Mouse (Mus musculus): ENCODE measurements around the gene Il7r. TPM values are rescaled to one million over a fixed set of nuclear protein-coding genes. Genes with fewer than 3 reads are reported as not detected.

Il7r gene
- total and polyA plus RNA-seq, 2 experiments from 2014 or later: 0.05 TPM; not detected in 1

DNA sequence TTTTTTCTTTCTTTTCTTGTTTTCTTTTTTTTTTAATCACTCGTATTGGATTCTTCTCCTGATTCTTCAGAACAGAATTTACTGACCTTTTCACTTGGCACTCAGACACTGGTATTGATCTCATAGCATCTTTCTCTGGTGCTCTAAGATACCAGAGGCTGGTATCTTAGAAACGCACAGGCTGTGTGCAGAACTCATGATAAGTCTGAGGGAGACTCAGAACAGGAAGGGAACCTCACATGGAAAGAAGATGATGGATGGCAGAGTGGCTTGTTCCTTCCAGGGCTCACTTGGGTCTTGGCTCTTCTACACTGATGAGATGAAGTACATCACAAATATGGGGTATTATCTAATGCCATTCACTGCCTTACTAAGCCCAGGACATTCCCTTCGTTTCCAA lies 57.4 kb downstream of the Il7r start:
- Histone ChIP-seq H3K4me3 (ENCODE audit: low read depth, low read length) (no peak overlapping the region), H3K27ac (ENCODE audit: low read depth, low read length) (no peak overlapping the region), H3K9me3 (ENCODE audit: low read length) (no peaks in the 10 kb centered on the region), H3K36me3 (ENCODE audit: insufficient read depth) (no peaks in the 10 kb centered on the region), H3K27me3 (ENCODE audit: insufficient read depth, low read length) (no peaks in the 10 kb centered on the region), H3K9ac (no peak overlapping the region), H3K4me1 (ENCODE audit: insufficient read depth) (no peaks in the 10 kb centered on the region), H3K4me2 (ENCODE audit: low read depth) (no peak overlapping the region)
- no peak for TF ChIP-seq CTCF (IDR thresholded peaks at IDR 0.05; ENCODE audit: low read depth)
- no peak for ATAC-seq
- DNase-seq: no peak
- WGBS: 70% methylated on average over 3 of the region's 3 CpGs

DNA sequence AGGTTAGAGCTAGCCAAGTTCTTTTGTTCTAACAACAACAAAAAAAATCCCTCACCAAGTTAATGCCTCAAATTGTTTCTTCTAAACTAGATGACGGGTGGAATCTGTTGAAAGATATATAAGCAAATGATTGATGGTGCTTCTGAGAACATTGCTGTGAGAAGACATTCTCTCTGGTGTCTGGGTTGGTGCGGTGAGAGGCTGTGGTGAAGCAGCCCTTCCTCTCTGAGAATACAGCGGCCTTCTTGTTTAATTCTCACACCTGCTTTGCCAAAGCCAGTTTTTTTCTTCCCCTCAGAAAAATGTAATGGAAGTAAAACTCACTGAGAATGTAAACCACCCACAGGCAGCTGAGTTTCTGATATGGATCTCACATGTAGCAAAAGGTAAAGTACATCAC lies 57.8 kb downstream of the Il7r start:
- H3K9ac ChIP-seq: no peak overlapping the region
- ATAC-seq (no peak), DNase-seq (no peak)
- H3K4me2 ChIP-seq (ENCODE audit: low read depth): no peak overlapping the region
- H3K9me3 ChIP-seq (ENCODE audit: low read length): no peaks in the 10 kb centered on the region
- no peak overlapping the region for H3K4me3 ChIP-seq (ENCODE audit: low read depth, low read length)
- H3K27ac ChIP-seq (ENCODE audit: low read depth, low read length): no peak overlapping the region
- no peaks in the 10 kb centered on the region for H3K4me1 ChIP-seq (ENCODE audit: insufficient read depth)
- 72% methylated on average over 3 of the region's 3 CpGs for WGBS
- no peak for TF ChIP-seq CTCF (IDR thresholded peaks at IDR 0.05; ENCODE audit: low read depth)
- H3K27me3 ChIP-seq (ENCODE audit: insufficient read depth, low read length): no peaks in the 10 kb centered on the region
- no peaks in the 10 kb centered on the region for H3K36me3 ChIP-seq (ENCODE audit: insufficient read depth)

GRCm38 (mm10) chr15:9471053-9471685 lies 58.8 kb downstream of the Il7r start:
- Histone ChIP-seq H3K4me2 (ENCODE audit: low read depth) (no peak overlapping the region), H3K9me3 (ENCODE audit: low read length) (no peaks in the 10 kb centered on the region), H3K27ac (ENCODE audit: low read depth, low read length) (no peak overlapping the region), H3K4me3 (ENCODE audit: low read depth, low read length) (no peak overlapping the region), H3K9ac (no peak overlapping the region), H3K4me1 (ENCODE audit: insufficient read depth) (no peaks in the 10 kb centered on the region), H3K27me3 (ENCODE audit: insufficient read depth, low read length) (no peaks in the 10 kb centered on the region), H3K36me3 (ENCODE audit: insufficient read depth) (no peaks in the 10 kb centered on the region)
- DNase-seq: no peak
- no peak for TF ChIP-seq CTCF (IDR thresholded peaks at IDR 0.05; ENCODE audit: low read depth)
- WGBS: 89% methylated on average over 4 of the region's 4 CpGs
- ATAC-seq: no peak

- no peaks in the 10 kb centered on the region for H3K4me1 ChIP-seq (ENCODE audit: insufficient read depth)
- TF ChIP-seq CTCF (IDR thresholded peaks at IDR 0.05; ENCODE audit: low read depth): no peak
- no peak overlapping the region for H3K4me3 ChIP-seq (ENCODE audit: low read depth, low read length)
- no peaks in the 10 kb centered on the region for H3K9me3 ChIP-seq (ENCODE audit: low read length)
- H3K9ac ChIP-seq: no peak overlapping the region
- no peak overlapping the region for H3K4me2 ChIP-seq (ENCODE audit: low read depth)
- H3K27me3 ChIP-seq (ENCODE audit: insufficient read depth, low read length): no peaks in the 10 kb centered on the region
- DNase-seq (no peak), ATAC-seq (no peak)
- no peak overlapping the region for H3K27ac ChIP-seq (ENCODE audit: low read depth, low read length)
- WGBS: 41% methylated on average over 1 of the region's 1 CpGs
- H3K36me3 ChIP-seq (ENCODE audit: insufficient read depth): no peaks in the 10 kb centered on the region
These were observed 65.9 kb downstream of the Il7r start for GRCm38 (mm10) chr15:9464039-9464438.

DNA sequence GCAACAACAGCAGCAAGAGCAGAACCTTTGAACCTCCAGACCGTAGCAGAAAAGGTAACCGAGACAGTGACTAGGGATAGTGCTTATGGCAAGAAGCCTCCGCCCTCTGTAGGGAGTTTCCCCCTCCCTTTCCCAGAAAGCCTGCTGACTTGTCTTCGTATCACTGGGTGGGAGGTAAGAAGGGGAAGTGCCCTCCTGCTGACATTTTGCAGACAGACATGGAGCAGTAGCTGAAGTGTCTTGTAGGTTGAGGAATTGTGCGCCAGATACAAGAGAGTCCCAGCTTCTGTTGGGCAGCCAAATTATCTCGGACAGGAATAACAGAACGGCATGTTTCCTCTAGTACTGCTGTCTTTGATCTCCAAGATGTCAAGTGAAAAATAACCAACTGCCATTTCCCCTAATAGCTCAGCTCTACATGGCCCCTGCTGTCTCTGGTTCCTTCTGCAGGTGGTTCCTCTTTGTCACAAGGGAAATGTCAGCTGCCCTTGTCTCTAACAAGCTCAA lies 66.4 kb downstream of the Il7r start:
- WGBS: 75% methylated on average over 7 of the region's 7 CpGs
- Histone ChIP-seq H3K4me3 (ENCODE audit: low read depth, low read length) (no peak overlapping the region), H3K27ac (ENCODE audit: low read depth, low read length) (no peak overlapping the region), H3K9me3 (ENCODE audit: low read length) (no peaks in the 10 kb centered on the region), H3K36me3 (ENCODE audit: insufficient read depth) (no peaks in the 10 kb centered on the region), H3K4me2 (ENCODE audit: low read depth) (no peak overlapping the region), H3K27me3 (ENCODE audit: insufficient read depth, low read length) (no peaks in the 10 kb centered on the region), H3K4me1 (ENCODE audit: insufficient read depth) (no peaks in the 10 kb centered on the region), H3K9ac (no peak overlapping the region)
- no peak for ATAC-seq
- TF ChIP-seq CTCF (IDR thresholded peaks at IDR 0.05; ENCODE audit: low read depth): no peak
- no peak for DNase-seq

Other genes starting within 250 kb of the Il7r start
- gene Ugt3a2, start 194.6 kb downstream of the Il7r start, total RNA-seq (2014; rRNA removed): not detected in 2 replicates
- not detected in 2 replicates for gene Ugt3a2, start 194.6 kb downstream of the Il7r start, polyA plus RNA-seq (2015; fragmentation: Nextera tagmentation; extraction: Ambion mirVana)
- 2.7 and 6.9 TPM in 2 replicates for gene Capsl, start 94.1 kb downstream of the Il7r start, total RNA-seq (2014; rRNA removed)
- gene Capsl, start 94.1 kb downstream of the Il7r start, polyA plus RNA-seq (2015; fragmentation: Nextera tagmentation; extraction: Ambion mirVana): 7.0 and 9.2 TPM in 2 replicates
- gene Spef2, start 218.7 kb upstream of the Il7r start, total RNA-seq (2014; rRNA removed): 1.4 and 2.3 TPM in 2 replicates
- 1.1 and 1.6 TPM in 2 replicates for gene Spef2, start 218.7 kb upstream of the Il7r start, polyA plus RNA-seq (2015; fragmentation: Nextera tagmentation; extraction: Ambion mirVana)